Mouse (Mus musculus): ENCODE results near the gene Tmem151a.

- TF ChIP-seq CTCF (conservative IDR thresholded peaks at IDR 0.05 in 1 of 2, IDR thresholded peaks at IDR 0.05 in 1 of 2; ENCODE audit: low read depth in 2 of 2, low read length in 2 of 2) (no peak), POLR2A (IDR thresholded peaks at IDR 0.05; ENCODE audit: low read depth, low read length) (no peak), SIN3A (IDR thresholded peaks at IDR 0.05; ENCODE audit: low read length) (no peak), GABPA (IDR thresholded peaks at IDR 0.05; ENCODE audit: insufficient replicate concordance, low read depth, low read length) (no peak), NRF1 (IDR thresholded peaks at IDR 0.05; ENCODE audit: low read depth, low read length) (no peak), NELFE (IDR thresholded peaks at IDR 0.05; ENCODE audit: low read depth, low read length) (no peak)
Measured at GRCm38 (mm10) chr19:5107556-5108270, 22.4 kb upstream of the Tmem151a start.
